Mouse (Mus musculus) embryonic fibroblast, embryonic 13.5 days (primary cell): Measurements from ENCODE around the gene Oas2.

Experiments
- CTCF ChIP-seq: IDR thresholded peaks from 2 replicates; pipeline ENCODE4 v1.5.1; 2011; ENCODE audit warnings: mild to moderate bottlenecking, control low read depth, low read length, moderate library complexity, borderline replicate concordance; ENCODE audit not compliant: insufficient read depth
- POLR2A ChIP-seq: IDR thresholded peaks from 2 replicates; pipeline ENCODE4 v1.6.1; 2011; ENCODE audit warnings: low read depth, mild to moderate bottlenecking, control low read depth, low read length, moderate library complexity

- TF ChIP-seq POLR2A (no peak), CTCF (no peak)
These were observed 3.1 kb upstream of the Oas2 start for GRCm38 (mm10) chr5:120752786-120753185.
